Mouse (Mus musculus) kidney, postnatal 14 days (tissue): ENCODE measurements around the gene Alk.

Experiments
- DNase-seq: peaks from one replicate; pipeline ENCODE4 v3.0.0; 2022; ENCODE audit warnings: mixed read lengths

Alk gene

DNA sequence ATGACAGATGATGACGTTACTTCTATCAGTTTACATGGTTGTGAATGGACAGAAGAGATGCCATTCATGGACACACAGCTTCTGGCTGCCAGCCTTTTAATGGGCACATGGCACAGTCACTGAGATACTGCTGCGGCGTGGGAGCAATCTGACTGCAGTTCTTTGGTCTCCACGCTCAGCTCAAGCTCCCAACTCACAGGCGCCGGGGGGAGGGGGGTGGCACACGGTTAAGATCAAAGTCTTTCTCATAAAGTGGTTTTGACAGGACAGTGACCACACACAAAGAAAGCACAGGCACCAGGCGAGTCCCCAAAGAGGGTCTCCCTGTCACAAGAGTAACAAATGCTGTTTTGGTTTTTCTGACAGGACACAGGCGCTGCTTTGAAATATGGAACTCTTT is 641.7 kb downstream of the Alk start:
- no peak for DNase-seq

DNA sequence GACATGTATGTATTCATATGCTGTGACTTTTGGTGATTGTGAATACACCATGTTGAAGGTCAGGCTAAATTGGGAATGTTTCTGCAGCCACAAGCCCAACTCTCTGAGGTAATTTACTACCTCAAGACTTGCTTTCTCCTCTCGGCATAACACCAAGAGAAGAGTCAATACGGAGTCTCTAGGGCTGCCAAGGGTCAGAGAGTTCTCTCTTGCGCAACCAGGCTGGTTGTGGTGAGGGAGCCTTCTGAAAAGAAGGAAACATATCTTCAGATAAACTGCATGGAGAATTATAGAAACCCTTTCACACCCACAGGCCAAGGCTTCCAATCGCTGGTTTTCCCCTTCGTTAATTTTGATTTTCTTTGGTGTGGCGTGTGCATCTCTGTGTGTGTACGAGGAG is 649.4 kb downstream of the Alk start:
- no peak for DNase-seq

DNA sequence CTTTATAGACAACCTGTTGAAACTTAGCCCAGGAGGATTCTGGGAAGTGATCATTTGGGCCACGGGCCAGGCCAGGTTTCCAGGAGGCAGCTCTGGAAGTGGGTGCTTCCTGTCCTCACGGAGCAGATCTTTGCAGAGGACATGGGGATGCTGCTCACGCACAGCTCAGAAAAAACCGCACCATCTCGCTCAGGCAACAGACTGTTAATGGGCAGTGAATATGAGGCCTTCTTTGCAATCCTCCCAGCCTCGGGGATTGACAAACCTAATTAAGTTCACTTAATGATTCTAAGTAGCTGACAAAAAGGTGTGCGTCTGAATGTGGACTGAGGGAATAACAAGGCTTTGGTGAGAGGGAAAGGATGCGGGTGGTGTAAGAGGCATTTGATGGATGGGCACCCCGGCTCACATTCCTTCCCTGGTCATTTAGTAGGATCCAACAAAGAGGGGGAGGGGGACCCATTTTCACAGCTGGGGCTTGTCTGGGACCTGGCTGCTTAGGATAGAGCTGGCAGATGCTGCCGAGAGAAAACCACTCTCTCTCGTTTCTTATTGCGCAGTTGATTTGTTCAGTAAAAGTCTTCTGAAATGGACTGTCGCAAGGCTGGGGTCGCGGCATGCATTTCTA is 650.1 kb downstream of the Alk start:
- DNase-seq = no peak

DNA sequence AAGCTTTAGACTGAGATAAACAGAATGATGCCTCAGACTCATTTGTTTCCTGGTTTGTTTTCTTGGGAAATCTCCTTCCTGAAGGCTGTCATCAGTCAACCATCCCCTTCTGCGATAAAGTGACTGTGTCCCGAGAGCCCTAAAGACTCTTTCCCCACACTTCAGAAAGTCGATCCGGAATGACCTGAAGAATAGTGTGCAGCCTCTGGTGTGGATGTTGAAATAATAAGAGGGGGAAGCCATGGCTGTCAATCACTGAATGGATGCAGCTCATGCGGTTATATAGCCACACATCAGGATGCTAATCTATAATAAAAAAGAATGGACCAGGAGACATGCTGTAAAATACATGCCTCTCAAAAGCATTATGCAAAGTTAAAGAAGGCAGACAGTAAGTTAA is 653.5 kb downstream of the Alk start:
- DNase-seq = no peak

DNA sequence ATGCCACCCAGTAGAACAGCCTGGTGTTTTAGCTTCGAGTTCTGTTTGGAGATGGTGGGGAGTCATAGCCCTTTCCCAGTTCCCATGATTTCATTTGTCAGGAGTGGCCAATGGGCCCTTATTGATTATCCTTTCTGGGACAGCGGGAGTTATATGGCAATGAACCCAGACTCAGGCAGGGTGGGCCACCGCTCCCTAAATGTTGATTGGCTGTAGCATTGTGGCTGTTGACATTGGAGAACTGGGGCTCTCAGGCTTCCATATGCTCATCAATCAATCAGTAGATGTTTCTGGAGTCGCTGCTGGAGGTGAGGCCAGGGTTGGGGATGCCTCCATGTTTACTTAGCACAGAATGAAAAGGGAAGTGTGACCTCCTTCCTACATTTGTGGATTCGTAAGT is 655.7 kb downstream of the Alk start:
- DNase-seq = no peak

DNA sequence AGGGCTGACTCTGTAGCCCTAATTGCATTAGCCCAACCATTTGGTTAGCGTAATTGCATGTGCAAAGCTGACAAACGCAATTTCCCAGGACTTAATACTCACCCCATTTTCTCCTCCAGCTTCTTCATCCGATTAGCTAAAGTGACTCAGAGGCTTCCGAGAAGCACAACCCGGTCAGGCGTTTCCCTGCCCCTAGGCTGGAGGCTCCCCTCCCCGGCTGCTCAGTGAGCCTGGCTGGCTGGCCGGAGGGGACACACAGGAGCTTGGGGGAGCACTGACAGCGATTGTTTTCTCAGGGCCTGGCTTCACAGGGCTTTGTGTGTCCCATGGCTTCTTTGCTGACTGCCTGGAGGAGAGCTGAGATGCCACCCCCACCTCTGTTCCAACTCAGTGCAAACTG is 657.0 kb downstream of the Alk start:
- no peak for DNase-seq

DNA sequence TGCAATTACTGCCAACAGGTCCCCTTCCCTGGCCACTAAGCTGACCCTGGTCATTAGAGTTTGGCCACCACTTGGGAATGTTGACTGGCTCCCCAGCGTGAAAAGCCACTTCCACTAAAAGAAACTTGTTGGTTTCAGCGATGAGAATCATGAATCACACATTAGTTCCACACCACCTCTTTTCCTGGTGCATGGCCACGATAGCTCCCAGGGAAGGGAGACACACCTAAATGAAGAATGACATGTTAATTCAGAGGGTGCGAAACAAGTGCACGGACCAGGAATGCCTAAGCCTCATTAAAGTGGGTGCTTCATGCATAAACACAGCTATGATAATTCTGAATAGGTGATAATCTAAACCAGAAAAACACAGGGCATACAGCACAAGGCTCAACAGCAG is 660.4 kb downstream of the Alk start:
- no peak for DNase-seq

DNA sequence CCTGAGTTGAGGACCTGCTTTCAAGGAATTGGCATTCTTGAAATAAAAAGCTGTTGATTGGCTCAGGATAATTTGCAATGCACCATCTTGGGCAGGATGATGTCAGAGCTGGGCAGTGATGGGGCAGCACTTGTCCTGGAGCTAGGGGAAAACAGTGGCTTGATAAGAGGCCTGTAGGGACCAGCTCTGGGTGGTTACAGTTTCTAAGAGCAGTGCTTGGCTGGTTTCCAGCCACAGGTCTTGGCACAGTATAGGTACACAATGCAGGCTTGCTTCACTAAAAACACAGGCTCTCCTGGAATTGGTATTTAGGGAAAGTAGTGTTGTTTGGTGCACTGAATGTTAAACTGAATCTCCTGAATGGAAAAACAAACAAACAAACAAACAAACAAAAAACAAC is 662.4 kb downstream of the Alk start:
- DNase-seq = peak; percentile 43

DNA sequence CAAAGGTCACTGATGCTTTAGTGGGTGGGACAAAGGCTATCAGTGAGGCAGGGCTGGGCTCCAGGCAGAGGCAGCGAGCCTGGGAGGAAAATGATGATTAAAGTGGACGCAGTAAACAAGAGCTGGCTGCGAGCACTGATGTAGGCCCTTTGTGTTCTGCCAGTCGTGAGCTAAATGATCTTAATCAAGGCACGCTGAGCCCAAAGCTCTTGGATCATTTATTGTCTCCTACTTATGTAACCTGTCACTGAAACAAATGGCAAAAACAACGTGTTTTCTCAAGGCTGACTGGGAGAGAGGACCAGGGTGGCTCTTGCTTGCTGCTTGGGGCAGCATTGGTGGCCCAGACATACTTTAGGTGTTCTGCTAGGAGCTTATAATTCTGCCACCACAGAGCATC is 663.0 kb downstream of the Alk start:
- no peak for DNase-seq

DNA sequence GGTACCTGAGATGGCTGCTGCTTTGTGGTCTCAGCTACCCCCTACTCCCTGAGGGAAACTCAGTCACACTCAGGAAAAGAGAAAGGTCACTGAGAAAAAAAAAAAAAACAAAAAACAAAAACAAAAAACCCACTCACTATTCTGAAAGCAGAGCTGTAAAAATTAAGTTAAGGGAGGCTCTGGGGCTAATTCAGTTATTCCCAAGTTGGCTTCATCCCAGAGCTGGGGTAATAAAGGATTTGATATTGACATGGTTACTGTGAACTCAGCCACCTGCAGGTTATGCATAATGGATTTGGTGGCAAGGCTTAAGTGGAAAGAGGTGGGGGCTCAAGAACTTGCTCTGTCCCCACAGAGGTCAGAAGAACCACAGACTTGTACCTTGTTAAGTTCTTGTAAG is 667.7 kb downstream of the Alk start:
- peak; percentile 18 for DNase-seq

DNA sequence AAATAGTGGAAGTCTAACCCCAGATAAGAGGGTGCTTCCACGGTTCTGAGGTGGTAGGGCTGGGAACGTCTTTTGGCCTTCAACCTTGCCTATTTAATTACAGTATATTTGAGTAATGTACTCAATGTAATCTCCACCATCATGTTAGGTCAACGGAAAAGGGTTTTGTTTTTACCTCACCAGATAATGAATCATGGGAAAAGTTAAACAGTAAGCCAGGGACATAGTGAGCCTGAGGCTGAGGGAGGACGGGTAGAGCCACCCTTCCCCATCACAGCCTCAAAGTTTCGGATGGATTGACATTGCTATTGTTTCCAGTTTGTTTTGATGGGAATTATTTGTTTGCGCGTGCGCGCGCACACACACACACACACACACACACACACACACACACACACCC is 668.6 kb downstream of the Alk start:
- DNase-seq = peak; percentile 24

DNA sequence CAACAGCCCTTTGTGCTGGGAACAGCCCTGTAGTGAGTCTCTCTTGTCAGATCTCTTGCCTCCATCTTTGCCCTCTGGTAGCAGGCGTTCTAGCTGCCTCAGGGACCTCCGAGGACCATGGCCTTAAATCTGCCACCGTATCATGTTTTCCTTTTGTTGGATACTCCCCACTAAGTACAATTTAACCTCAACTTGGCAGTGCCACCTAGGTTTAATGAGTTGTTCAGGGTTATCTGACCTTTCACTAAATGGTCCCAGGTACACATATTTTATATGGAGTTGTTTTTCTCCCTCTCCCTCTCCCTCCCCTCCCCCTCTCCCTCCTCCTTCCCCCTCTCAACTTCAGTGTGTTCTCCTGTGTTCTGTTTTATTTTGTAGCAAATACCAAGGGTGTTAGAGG is 669.1 kb downstream of the Alk start:
- peak; percentile 7 for DNase-seq

DNA sequence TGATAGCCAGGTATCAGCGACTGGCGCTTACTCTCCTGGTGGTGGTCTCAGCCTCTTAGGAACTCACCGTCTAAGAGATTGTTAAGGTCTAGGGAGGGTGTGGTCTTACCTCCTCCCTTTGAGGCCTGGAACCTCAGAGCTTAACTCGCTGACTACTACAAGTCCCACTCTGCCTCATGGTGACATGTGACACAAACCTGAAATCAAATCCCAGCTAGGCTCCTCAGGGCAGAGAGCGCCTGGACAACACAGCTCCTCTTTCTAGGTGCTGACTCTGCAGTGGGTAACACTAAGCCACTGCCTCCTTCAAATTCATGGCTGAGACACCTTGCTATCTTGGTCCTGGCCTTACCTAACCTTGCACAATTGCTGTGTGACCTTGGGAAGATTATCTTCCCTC is 689.5 kb downstream of the Alk start:
- no peak for DNase-seq

DNA sequence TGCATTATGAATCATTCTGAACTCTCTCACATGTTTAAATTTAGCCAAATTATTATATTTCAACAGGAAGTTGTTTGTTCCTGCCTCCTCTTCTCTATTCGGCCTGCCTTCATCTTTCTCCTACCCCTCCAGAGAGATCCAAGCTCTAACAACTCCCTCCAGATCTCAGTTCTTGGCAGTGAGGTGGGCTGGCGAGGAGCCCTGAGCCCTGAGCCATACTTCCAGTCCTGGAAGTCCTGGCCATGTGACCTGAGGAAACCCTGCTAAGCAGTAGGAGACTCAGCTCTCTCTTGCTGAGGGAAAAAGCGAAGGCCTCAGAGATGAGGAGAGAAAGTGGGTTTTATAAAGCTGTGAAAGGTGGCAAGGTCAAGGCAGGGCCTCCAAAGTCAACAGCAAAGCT is 689.9 kb downstream of the Alk start:
- no peak for DNase-seq

DNA sequence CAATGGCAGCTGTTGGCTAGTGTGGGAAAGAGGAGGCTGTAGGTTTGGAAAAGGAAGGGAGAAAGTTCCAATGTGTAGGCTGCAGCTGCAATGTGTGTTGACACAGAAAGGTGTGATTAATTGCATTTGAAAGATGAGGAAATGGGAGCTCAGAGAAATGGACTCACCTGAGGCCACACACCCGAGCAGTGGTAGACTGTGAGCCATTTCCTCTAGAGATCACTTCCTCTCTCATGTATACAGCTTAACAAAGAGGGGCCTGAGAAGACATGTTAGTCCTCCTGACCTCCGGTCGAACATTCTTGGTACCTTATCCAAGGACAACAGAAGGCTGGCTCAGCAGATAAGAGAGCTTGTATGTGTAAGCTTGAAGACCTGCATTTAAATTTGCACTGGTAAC is 691.2 kb downstream of the Alk start:
- no peak for DNase-seq

DNA sequence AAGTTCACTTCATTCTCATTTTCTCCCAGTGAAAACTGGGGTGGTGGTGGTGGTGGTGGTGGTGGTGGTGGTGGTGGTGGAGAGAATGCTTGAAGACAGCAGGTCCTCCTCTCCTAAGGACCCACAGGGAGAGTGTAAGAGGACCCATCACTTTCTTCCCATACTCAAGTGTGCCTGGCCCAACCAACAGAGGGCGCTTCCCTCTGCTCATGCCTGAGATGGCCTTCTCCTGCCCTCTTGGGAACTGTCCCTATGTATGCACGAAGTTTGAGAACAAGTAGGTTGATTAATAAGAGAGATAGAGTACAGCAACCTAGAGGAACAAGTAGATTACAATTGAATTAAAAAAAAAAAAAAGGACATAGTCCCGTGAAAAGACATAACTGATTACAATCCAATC is 695.3 kb downstream of the Alk start:
- DNase-seq = peak; percentile 22

DNA sequence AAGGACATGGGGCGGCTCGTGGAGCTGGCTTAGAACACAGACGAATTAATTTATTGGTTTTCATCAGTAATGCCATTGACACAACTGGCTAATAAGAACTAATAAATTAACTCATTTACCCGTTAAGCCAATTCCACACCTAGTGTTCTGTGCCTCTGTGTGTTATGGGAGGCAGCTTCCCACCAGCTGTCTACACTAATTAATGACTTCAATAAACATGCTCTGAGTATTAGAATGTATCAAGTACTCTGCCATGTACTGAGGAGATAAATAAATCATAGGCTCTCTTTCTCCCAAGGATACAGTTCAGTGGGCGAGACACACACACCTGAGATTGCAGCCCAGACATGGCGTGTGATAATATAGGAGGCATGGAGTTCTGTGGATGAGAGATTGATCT is 723.1 kb downstream of the Alk start:
- DNase-seq = no peak

DNA sequence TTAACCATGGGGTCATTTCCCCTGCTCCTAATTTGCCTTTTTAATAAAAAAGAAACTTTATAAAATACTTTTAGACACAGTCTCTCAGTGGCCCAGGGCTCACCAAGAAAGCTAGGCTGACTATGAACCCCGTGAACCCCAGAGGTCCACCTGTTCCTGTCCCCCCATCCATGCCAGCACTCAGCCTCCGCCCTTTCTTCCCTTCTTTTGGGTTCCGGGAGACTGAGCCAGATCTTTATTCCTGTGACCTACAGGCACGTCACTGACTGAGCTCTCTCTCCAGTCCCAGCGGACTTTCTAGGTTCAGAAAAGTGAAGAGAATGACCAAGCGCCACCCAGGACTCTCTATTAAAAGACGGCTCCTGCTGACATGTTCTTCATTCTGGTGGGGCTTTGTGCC is 728.9 kb downstream of the Alk start:
- no peak for DNase-seq

DNA sequence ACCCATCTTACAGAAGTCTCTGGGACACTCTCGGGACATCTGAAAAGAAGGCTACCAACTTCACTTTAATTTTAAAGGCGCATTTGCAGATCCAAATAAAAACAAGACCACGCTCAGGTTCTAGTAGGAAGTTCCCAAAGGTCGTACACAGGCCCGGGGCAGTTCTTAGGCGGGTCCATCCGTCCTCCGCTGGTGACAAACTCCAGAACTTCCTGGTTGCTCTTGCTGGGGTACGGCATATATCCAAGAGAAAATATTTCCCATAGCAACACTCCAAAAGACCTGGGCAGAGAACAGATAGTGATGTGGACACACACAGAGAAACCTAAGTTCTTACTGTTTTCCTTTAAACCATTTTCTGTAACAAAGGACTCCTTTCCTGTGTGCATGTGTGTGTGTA is 729.6 kb downstream of the Alk start:
- DNase-seq = no peak

DNA sequence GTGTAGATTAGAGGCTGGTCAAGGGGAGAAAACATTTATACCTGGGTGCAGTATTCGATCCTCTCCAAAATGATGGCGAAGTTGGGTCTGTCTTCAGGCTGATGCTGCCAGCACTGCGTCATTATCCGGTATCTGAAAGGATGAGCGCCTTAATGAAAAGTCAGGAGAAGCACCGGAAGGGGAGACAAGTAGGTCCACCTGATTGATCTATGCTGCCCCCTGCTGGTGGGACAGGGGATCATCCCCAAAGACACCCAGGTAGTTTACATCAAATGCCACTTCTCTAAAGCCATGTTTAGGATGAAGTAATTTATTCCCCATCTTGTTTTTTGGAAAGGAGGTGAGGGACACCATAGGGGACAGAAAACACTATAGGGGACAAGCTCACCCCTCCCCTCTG is 730.4 kb downstream of the Alk start:
- peak; percentile 57 for DNase-seq

DNA sequence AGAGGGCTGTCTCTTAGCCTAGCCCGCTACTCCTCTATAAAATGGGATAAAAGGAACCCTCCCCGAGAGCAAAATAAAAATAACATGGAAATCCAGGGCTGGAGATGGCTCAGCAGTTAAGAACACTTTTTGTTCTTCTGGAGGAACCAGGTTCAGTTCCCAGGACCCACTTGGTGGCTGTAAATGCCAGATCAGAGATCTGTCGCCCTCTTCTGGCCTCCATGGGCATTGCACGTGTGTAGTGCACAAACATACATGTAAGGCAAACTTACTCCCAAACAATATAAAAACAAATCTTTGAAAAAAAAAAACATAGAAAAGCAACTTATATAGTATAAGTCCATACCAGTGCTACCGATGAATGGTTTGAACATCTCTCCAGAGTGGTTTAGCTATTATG is 731.5 kb downstream of the Alk start:
- peak; percentile 17 for DNase-seq

DNA sequence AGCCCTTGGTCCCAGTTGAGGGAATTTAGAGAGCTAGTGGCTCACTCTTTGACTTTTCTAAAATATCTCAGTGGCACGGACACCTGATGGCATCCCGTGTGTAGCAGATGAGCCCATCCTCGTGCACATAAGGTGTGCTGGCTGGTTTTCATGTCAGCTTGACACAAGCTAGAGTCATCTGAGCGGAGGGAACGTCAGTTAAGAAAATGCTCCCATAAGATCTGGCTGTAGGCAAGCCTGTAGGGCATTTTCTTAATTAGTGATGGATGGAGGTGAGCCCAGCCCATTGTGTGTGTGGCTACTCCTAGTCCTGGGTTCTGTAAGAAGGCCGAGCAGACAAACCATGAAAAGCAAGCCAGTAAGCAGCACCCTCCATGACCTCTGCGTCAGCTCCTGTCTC is 732.4 kb downstream of the Alk start:
- no peak for DNase-seq

DNA sequence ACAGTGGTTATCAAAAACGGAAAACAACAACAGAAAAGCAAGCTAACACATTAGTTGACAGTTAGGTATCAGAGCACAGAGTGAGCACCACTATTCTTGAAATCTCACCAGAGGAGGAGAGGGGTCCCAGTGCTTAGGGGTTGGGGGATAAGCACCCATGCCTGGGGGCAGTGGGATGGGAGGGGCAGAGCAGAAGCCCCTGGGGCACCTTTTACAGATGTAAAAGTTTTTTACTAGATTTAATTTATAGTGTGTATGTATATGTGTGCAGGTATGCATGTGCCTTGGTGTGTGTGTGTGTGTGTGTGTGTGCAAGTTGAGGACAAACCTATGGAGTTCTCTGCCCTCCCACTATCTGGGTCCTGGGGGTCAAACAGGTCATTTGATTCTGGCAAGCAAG is 733.8 kb downstream of the Alk start:
- no peak for DNase-seq

DNA sequence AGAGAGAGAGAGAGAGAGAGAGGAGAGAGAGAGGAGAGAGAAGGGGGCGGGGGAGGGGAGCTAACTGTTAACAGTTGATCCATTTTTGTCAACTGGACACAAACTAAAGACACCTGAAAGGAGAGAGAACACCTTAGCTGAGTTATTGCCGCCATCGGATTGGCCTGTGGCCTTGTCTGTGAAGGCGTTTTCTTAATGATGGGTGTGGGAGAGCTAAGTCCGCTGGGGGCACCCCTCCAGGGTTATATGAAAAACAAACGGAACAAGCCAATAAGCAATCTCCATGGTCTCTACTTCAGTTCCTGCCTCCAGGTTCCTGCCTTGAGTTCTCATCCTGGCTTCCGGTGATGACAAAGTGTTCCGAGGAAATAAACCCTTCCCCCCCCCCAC is 734.2 kb downstream of the Alk start:
- no peak for DNase-seq

DNA sequence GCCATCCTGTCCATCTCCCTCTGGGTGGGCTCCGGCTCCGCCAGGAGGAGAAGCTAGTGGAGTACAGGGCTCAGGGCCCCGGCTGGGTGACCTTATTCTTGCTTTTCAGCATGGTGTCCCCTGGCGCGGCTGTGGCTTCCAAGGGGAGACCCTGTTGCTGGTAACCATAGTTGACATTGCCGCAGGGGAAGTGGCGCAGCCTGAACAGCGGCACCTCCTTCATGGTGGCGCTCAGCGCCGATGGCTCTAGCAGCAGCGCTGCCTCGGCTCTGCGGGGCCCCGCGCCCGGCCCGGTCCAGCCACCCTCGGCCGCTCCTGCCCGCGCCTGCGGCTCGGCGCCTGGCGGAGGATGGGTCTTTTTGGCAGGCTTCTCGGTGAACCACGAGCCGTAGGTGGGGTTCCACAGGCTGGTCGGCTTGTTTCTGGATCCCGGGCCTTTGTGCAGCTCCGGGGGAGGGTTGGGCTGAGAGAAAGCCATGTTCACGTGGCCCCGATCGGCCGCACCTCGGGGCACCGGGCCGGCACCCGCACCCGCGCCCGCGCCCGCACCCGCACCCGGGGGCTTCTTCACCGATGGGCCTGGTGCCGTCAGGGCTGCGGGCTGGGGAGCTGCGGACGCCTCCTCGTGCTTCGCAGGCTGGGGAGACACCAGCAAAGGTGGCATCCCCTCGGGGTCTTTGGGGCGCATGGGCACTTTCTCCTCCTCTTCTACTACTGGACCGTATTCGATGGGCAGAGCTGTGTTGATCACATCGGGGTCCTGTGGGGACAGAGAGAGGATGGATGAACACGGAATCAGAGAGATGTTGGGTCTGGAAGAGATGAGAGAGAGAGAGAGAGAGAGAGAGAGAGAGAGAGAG is 734.8 kb downstream of the Alk start:
- peak; percentile 37 for DNase-seq
